24 mouse cellular contexts compared by ENCODE assay signal in the genomic region with DNA sequence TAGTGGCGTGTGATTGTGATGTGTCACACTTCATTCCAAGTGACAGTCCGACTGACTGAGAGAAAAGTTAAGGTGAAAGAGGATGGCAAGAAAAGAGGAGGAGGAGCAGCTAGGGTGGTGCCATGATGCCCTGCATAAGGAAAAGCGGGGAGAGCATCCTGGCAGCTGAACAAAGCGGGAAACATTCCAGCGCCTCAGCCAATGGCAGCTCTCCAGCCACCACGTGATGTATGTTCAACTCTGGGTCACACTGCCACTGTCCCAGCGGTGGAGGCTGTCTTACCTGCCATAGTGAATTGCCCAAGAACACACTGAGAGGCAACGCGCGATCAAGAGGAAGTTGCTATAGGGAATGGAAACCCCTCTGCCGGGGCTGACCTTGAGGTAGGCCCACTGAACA.
A peak's percentile ranks its signal among the peaks of the same experiment; 100 is the strongest.
DNase-seq lines count a peak whose midpoint lies in the region; ATAC-seq and TF ChIP-seq lines count a peak whose summit lies in the region.
"Had no signal": no experiment of that assay in that cellular context is flagged by ENCODE, and none has a peak within 500 bp of the region (broad histone marks: within the 10 kb centered on the region; RNA-seq: fewer than 3 reads in every experiment).

No protein-coding gene starts in this region.

- H3K27ac ChIP-seq in lung, embryonic 14.5 days (ENCODE audit: low read depth): no peak overlapping the region
- no peak overlapping the region for H3K27ac ChIP-seq in lung, postnatal 0 days (ENCODE audit: low read length)
- H3K27ac ChIP-seq: embryonic facial prominence, embryonic 12.5 days; embryonic facial prominence, embryonic 15.5 days; gastrocnemius, adult 2 months; heart, adult 2 months; heart, embryonic 10.5 days; heart, embryonic 13.5 days; hindbrain, embryonic 14.5 days; hindbrain, postnatal 0 days had no signal

- TF ChIP-seq EP300 in lung, postnatal 0 days (IDR thresholded peaks at IDR 0.05): no peak

- WGBS in lung, embryonic 14.5 days: 69% methylated on average over 11 of the region's 11 CpGs
- WGBS in lung, postnatal 0 days: 71% methylated on average over 11 of the region's 11 CpGs

- no peak for TF ChIP-seq CTCF in lung, embryonic 14.5 days (IDR thresholded peaks at IDR 0.05; ENCODE audit: low read depth)
- no peak for TF ChIP-seq CTCF in lung, postnatal 0 days (IDR thresholded peaks at IDR 0.05)

- H3K4me2 ChIP-seq in lung, embryonic 14.5 days: no peak overlapping the region
- H3K4me2 ChIP-seq in lung, postnatal 0 days (replicated peaks; ENCODE audit: low read depth, low read length): no peak overlapping the region
- H3K4me2 ChIP-seq: embryonic facial prominence, embryonic 12.5 days; embryonic facial prominence, embryonic 15.5 days; heart, embryonic 13.5 days; hindbrain, embryonic 14.5 days had no signal

- H3K9me3 ChIP-seq in lung, embryonic 14.5 days (ENCODE audit: low read depth, low read length): no peaks in the 10 kb centered on the region
- no peaks in the 10 kb centered on the region for H3K9me3 ChIP-seq in lung, postnatal 0 days (ENCODE audit: low read length)
- H3K9me3 ChIP-seq: embryonic facial prominence, embryonic 12.5 days; embryonic facial prominence, embryonic 15.5 days; heart, embryonic 10.5 days; heart, embryonic 13.5 days had no signal

- DNase-seq in adrenal gland, postnatal 14 days: peak; percentile 24
- DNase-seq in adrenal gland, adult 18-20 months (ENCODE audit: low spot score in 2 of 2): no peak
- peak; percentile 30 for DNase-seq in lung, embryonic 14.5 days
- no peak for DNase-seq in lung, postnatal 0 days (ENCODE audit: low spot score)
- DNase-seq in retina, postnatal 1 day: peak; percentile 23
- DNase-seq in retina, embryonic 14.5 days (ENCODE audit: low spot score): no peak
- DNase-seq: adrenal gland, postnatal 10 days; cerebellum, adult 11-12 months; cerebellum, adult 8-10 months; forebrain, postnatal 0 days; gastrocnemius, adult 2 months; gastrocnemius, postnatal 14 days; heart, adult 2 months; heart, postnatal 14 days; heart, postnatal 4 days had no signal

- no peaks in the 10 kb centered on the region for H3K36me3 ChIP-seq in lung, embryonic 14.5 days (ENCODE audit: insufficient read depth)
- H3K36me3 ChIP-seq in lung, postnatal 0 days (ENCODE audit: insufficient read depth, low read length): no peaks in the 10 kb centered on the region
- H3K36me3 ChIP-seq: embryonic facial prominence, embryonic 12.5 days; heart, embryonic 10.5 days; heart, embryonic 13.5 days had no signal

- peaks cover 31% of the 10 kb centered on the region for H3K27me3 ChIP-seq in lung, embryonic 14.5 days (ENCODE audit: insufficient read depth, low read length)
- peaks cover 11% of the 10 kb centered on the region; the same call in 1 of the 2 replicates for H3K27me3 ChIP-seq in lung, postnatal 0 days (replicated peaks; ENCODE audit: insufficient read depth, low read length)

- H3K4me1 ChIP-seq in lung, embryonic 14.5 days (ENCODE audit: insufficient read depth): no peaks in the 10 kb centered on the region
- no peaks in the 10 kb centered on the region for H3K4me1 ChIP-seq in lung, postnatal 0 days (ENCODE audit: insufficient read depth, low read depth, low read length)

- no peak overlapping the region for H3K9ac ChIP-seq in lung, embryonic 14.5 days
- H3K9ac ChIP-seq in lung, postnatal 0 days (replicated peaks; ENCODE audit: low read depth): no peak overlapping the region
- H3K9ac ChIP-seq: embryonic facial prominence, embryonic 12.5 days; embryonic facial prominence, embryonic 15.5 days; forebrain, postnatal 0 days; heart, embryonic 13.5 days; hindbrain, embryonic 14.5 days had no signal

- H3K4me3 ChIP-seq in lung, embryonic 14.5 days (ENCODE audit: low read depth, low read length): no peak overlapping the region
- H3K4me3 ChIP-seq in lung, postnatal 0 days (ENCODE audit: low read depth, low read length): no peak overlapping the region
- H3K4me3 ChIP-seq: embryonic facial prominence, embryonic 12.5 days; embryonic facial prominence, embryonic 15.5 days; gastrocnemius, adult 2 months; heart, adult 2 months; heart, embryonic 10.5 days; heart, embryonic 13.5 days had no signal

- ATAC-seq in lung, embryonic 14.5 days (ENCODE audit: insufficient read depth): no peak
- no peak for ATAC-seq in lung, postnatal 0 days
- ATAC-seq: activated CD4-positive, CD25-positive, alpha-beta regulatory T cell, adult 4 months; forebrain, embryonic 14.5 days; forebrain, postnatal 0 days; hindbrain, postnatal 0 days; inflammation-experienced regulatory T-cells, adult 6 months had no signal

Comparison
In these comparisons a context has a peak if more than half of its experiments do, and no peak if none do; other contexts are left out.
1. DNase-seq: peak in adrenal gland, postnatal 14 days (single experiment), lung, embryonic 14.5 days (single experiment) and retina, postnatal 1 day (single experiment); none in adrenal gland, adult 18-20 months (0 of 2), lung, postnatal 0 days (single experiment) and retina, embryonic 14.5 days (single experiment).